Mouse (Mus musculus): ENCODE data around the gene Sult5a1. TPM values are rescaled to one million over a fixed set of nuclear protein-coding genes. Genes with fewer than 3 reads are reported as not detected.

The Sult5a1 gene
- total RNA-seq, 4 experiments from 2014 or later: 0.15 to 0.37 TPM; not detected in 2

- peak; percentile 93 to 95 for DNase-seq (ENCODE audit: low spot score in 2 of 2)
These were observed 56.1 kb downstream of the Sult5a1 start, which contains the start of gene Rpl13 for GRCm38 (mm10) chr8:123101735-123102685. Gene Rpl13 (plus strand): TSS chr8:123102350.

DNA sequence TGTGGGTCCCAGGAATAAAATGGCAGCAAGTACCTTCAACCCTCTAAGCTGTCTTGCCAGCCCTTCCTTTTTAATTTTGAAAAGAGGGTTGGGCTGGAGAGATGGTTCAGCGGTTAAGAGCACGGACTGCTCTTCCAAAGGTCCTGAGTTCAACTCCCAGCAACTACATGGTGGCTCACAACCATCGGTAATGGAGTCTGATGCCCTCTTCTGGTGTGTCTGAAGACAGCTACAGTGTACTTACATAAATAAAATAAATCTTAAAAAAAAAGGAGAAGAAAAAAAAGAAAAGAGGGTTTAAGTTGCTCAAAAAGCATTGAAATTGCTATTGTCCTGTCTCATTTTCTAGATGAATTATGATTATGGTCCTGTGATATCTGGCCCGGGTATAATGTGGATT lies 56.9 kb downstream of the Sult5a1 start:
- DNase-seq (ENCODE audit: low spot score in 2 of 2): no peak

GRCm38 (mm10) chr8:123100288-123100687 lies 57.8 kb downstream of the Sult5a1 start:
- DNase-seq (ENCODE audit: low spot score in 2 of 2): no peak

GRCm38 (mm10) chr8:123097786-123098584 lies 60.1 kb downstream of the Sult5a1 start:
- peak in 1 of 2 experiments; percentile 48 for DNase-seq (ENCODE audit: low spot score in 2 of 2)

GRCm38 (mm10) chr8:123097216-123097615 lies 60.9 kb downstream of the Sult5a1 start:
- DNase-seq (ENCODE audit: low spot score in 2 of 2): no peak

Small RNA genes within 50 kb of the gene (microRNA-seq; reads per million reads assigned to microRNA genes)
- 0 to 0.66 reads per million in 2 experiments for gene Mir7079
- 126 to 132 reads per million in 2 experiments for gene Mir7080

Other genes starting within 250 kb of the Sult5a1 start
- gene Ankrd11, start 116.0 kb downstream of the Sult5a1 start, total RNA-seq (2022): 100 to 1,000 TPM; 146 to 152 (median 151) TPM
- 10 to 100 TPM; 54.2 to 66.2 (median 63.3) TPM for gene Spg7, start 95.4 kb downstream of the Sult5a1 start, total RNA-seq (2022)
- 100 to 1,000 TPM; 401 to 484 (median 442) TPM for gene Rpl13, start 56.0 kb downstream of the Sult5a1 start, total RNA-seq (2022)
- 10 to 100 TPM; 46.8 to 60.2 (median 57.2) TPM for gene Cpne7, start 40.9 kb downstream of the Sult5a1 start, total RNA-seq (2022)
- under 1 TPM in 1 of 4 experiments, not detected in 3; 0.16 TPM for gene Dpep1, start 27.9 kb upstream of the Sult5a1 start, total RNA-seq (2022)
- 100 to 1,000 TPM in 1 of 4 experiments, 10 to 100 TPM in 3; 86.9 to 101 (median 93.5) TPM for gene Chmp1a, start 54.4 kb upstream of the Sult5a1 start, total RNA-seq (2022)
- 1 to 10 TPM; 6.0 to 7.9 (median 6.2) TPM for gene Spata33, start 54.5 kb upstream of the Sult5a1 start, total RNA-seq (2022)
- 100 to 1,000 TPM in 1 of 4 experiments, 10 to 100 TPM in 3; 87.5 to 104 (median 91.5) TPM for gene Cdk10, start 66.5 kb upstream of the Sult5a1 start, total RNA-seq (2022)
- 10 to 100 TPM; 54.3 to 61.9 (median 60.4) TPM for gene Spata2l, start 77.9 kb upstream of the Sult5a1 start, total RNA-seq (2022)
- 10 to 100 TPM; 20.0 to 25.7 (median 23.2) TPM for gene Zfp276, start 95.9 kb upstream of the Sult5a1 start, total RNA-seq (2022)
- gene Vps9d1, start 96.0 kb upstream of the Sult5a1 start, total RNA-seq (2022): 10 to 100 TPM; 53.3 to 72.7 (median 58.6) TPM
- 1 to 10 TPM; 1.3 to 2.8 (median 2.2) TPM for gene Fanca, start 160.3 kb upstream of the Sult5a1 start, total RNA-seq (2022)
- gene Spire2, start 174.4 kb upstream of the Sult5a1 start, total RNA-seq (2022): 10 to 100 TPM; 17.3 to 19.0 (median 18.1) TPM
- 100 to 1,000 TPM; 555 to 559 (median 558) TPM for gene Tcf25, start 215.4 kb upstream of the Sult5a1 start, total RNA-seq (2022)
- gene Mc1r, start 248.8 kb upstream of the Sult5a1 start, total RNA-seq (2022): not detected

Data from left cerebral cortex, adult 8-10 months (tissue).